17 mouse cellular contexts compared by ENCODE assay signal in genomic region chr7:30614454-30614853, GRCm38 (mm10). TPM values are rescaled to one million over a fixed set of nuclear protein-coding genes. Genes with fewer than 3 reads are reported as not detected.
A peak's percentile ranks its signal among the peaks of the same experiment; 100 is the strongest.
DNase-seq lines count a peak whose midpoint lies in the region; ATAC-seq and TF ChIP-seq lines count a peak whose summit lies in the region.
"Had no signal": no experiment of that assay in that cellular context is flagged by ENCODE, and none has a peak within 500 bp of the region (broad histone marks: within the 10 kb centered on the region; RNA-seq: fewer than 3 reads in every experiment).

No protein-coding gene starts in this region.

- DNase-seq in left cerebral cortex, adult 2 months (ENCODE audit: extremely low spot score in 1 of 2, low spot score in 2 of 2), result no peak
- DNase-seq in left cerebral cortex, adult 9 months (ENCODE audit: low spot score in 2 of 2), result no peak
- DNase-seq in MEL-GATA-1-ER (ENCODE audit: extremely low read depth, low read depth), result peak; percentile 50
- DNase-seq in liver, embryonic 14.5 days (ENCODE audit: low read depth in 3 of 3, low spot score in 3 of 3), result peak in 1 of 3 experiments; percentile 31
- no peak for DNase-seq in adrenal gland, postnatal 25 days
- DNase-seq in right cerebral cortex, postnatal 10 days (ENCODE audit: low spot score in 2 of 2), result no peak
- no peak for DNase-seq in adrenal gland, adult 2 months
- DNase-seq: gastrocnemius, postnatal 14 days; heart, postnatal 10 days; kidney, postnatal 14 days; lung, postnatal 14 days had no signal

- H3K4me2 ChIP-seq in liver, embryonic 14.5 days (ENCODE audit: low read depth), result no peak overlapping the region

- WGBS in liver, embryonic 14.5 days (ENCODE audit: insufficient replicate concordance), result 51% methylated on average over 2 of the region's 2 CpGs

- no peak overlapping the region for H3K27ac ChIP-seq in left cerebral cortex, adult 2 months
- H3K27ac ChIP-seq in liver, embryonic 14.5 days, result no peak overlapping the region
- H3K27ac ChIP-seq: forebrain, embryonic 10.5 days had no signal

- peaks cover 18% of the 10 kb centered on the region for H3K36me3 ChIP-seq in C2C12 (ENCODE audit: control insufficient read depth, insufficient read depth)
- peaks cover 12% of the 10 kb centered on the region for H3K36me3 ChIP-seq in liver, embryonic 14.5 days (replicated peaks; ENCODE audit: control insufficient read depth, insufficient read depth, low read depth)

- intact Hi-C loops in left cerebral cortex, adult 2 months (cut with DNase I), result no loop called here

- H3K9ac ChIP-seq in liver, embryonic 14.5 days (replicated peaks), result no peak overlapping the region

- ATAC-seq in liver, embryonic 14.5 days (ENCODE audit: insufficient read depth), result no peak

- H3K4me1 ChIP-seq in liver, embryonic 14.5 days (replicated peaks; ENCODE audit: control insufficient read depth in 2 of 2, insufficient read depth in 2 of 2, low read length in 1 of 2), result peaks cover 0 to 5% of the 10 kb centered on the region in 2 experiments; a peak in 2 of 4 replicates

- H3K79me2 ChIP-seq in C2C12 (ENCODE audit: control insufficient read depth, insufficient read depth), result peaks cover 6% of the 10 kb centered on the region

- TF ChIP-seq CTCF in left cerebral cortex, adult 2 months (IDR thresholded peaks at IDR 0.05), result peak; percentile 32
- no peak for TF ChIP-seq CTCF in C2C12 (IDR thresholded peaks at IDR 0.05; ENCODE audit: control insufficient read depth, insufficient read depth, insufficient read length)
- TF ChIP-seq CTCF in liver, embryonic 14.5 days (IDR thresholded peaks at IDR 0.05; ENCODE audit: low read depth), result peak; percentile 46

- no peaks in the 10 kb centered on the region for H3K79me3 ChIP-seq in C2C12 (ENCODE audit: low read depth)

- no peaks in the 10 kb centered on the region for H3K9me3 ChIP-seq in liver, embryonic 14.5 days (ENCODE audit: control insufficient read depth, low read length)
- H3K9me3 ChIP-seq: forebrain, embryonic 10.5 days had no signal

- no peaks in the 10 kb centered on the region for H3K27me3 ChIP-seq in C2C12 (ENCODE audit: control insufficient read depth, insufficient read depth, insufficient read length)
- no peaks in the 10 kb centered on the region for H3K27me3 ChIP-seq in liver, embryonic 14.5 days (ENCODE audit: control insufficient read depth, insufficient read depth, low read length)

- no peak overlapping the region for H3K4me3 ChIP-seq in left cerebral cortex, adult 2 months
- H3K4me3 ChIP-seq in C2C12 (ENCODE audit: insufficient read depth, poor library complexity, severe bottlenecking), result no peak overlapping the region
- no peak overlapping the region for H3K4me3 ChIP-seq in liver, embryonic 14.5 days (ENCODE audit: insufficient read depth in 1 of 2, low read depth in 2 of 2, low read length in 2 of 2)
- H3K4me3 ChIP-seq: forebrain, embryonic 10.5 days; myocyte had no signal

- TF ChIP-seq EP300 in liver, embryonic 14.5 days (IDR thresholded peaks at IDR 0.05; ENCODE audit: low read depth), result no peak

- no peak overlapping the region for H3ac ChIP-seq in C2C12 (ENCODE audit: control insufficient read depth, insufficient read length, low read depth)

TF ChIP-seq in C2C12, 6 proteins besides CTCF, POLR2A, EP300 and RAD21:
- TF ChIP-seq MYOG (IDR thresholded peaks at IDR 0.05; ENCODE audit: control insufficient read depth, extremely low read depth, insufficient read length) (no peak), CEBPB (IDR thresholded peaks at IDR 0.05; ENCODE audit: low read depth) (peak; percentile 62)

RNA-seq across cellular contexts. Expression of gene Upk1a, which starts 1.8 kb away (rescaled TPM):
- under 1 TPM; 0.48 to 0.96 TPM for total RNA-seq in left cerebral cortex, adult 2 months (2021)
- 0.53 TPM for polyA plus RNA-seq in C2C12 (2012; fragmentation: generic; extraction: Trizol)
- 0.29 and 0.67 TPM in 2 replicates for polyA plus RNA-seq in liver, embryonic 14.5 days (2012; rRNA removed)
- polyA plus RNA-seq in liver, embryonic 14.5 days (2014; fragmentation: Nextera tagmentation; extraction: Ambion mirVana), result not detected in 2 replicates
- total RNA-seq in adrenal gland, postnatal 25 days (2021), result 0.36 TPM in 1 of 2 replicates, not detected in the other
- total RNA-seq in adrenal gland, adult 2 months (2021), result under 1 TPM in 1 of 2 experiments, not detected in 1; 0.21 TPM
- polyA plus RNA-seq in adrenal gland, adult 2 months (2012; rRNA removed), result 1.3 and 1.5 TPM in 2 replicates

RNA-seq across cellular contexts. Expression of gene Cox6b1, which starts 11.5 kb away (rescaled TPM):
- total RNA-seq in left cerebral cortex, adult 2 months (2021), result 100 to 1,000 TPM; 565 to 587 TPM
- polyA plus RNA-seq in C2C12 (2012; fragmentation: generic; extraction: Trizol), result 795 TPM
- 300 and 459 TPM in 2 replicates for polyA plus RNA-seq in liver, embryonic 14.5 days (2012; rRNA removed)
- 647 and 655 TPM in 2 replicates for polyA plus RNA-seq in liver, embryonic 14.5 days (2014; fragmentation: Nextera tagmentation; extraction: Ambion mirVana)
- total RNA-seq in adrenal gland, postnatal 25 days (2021), result 1,003 and 1,219 TPM in 2 replicates
- total RNA-seq in adrenal gland, adult 2 months (2021), result 1,000 to 10,000 TPM; 1,292 to 2,642 TPM
- polyA plus RNA-seq in adrenal gland, adult 2 months (2012; rRNA removed), result 223 and 275 TPM in 2 replicates

RNA-seq across cellular contexts. Expression of gene Zbtb32, which starts 15.7 kb away (rescaled TPM):
- total RNA-seq in left cerebral cortex, adult 2 months (2021), result not detected
- polyA plus RNA-seq in C2C12 (2012; fragmentation: generic; extraction: Trizol), result 0.05 TPM
- 0.04 and 0.06 TPM in 2 replicates for polyA plus RNA-seq in liver, embryonic 14.5 days (2012; rRNA removed)
- 0.20 TPM in 1 of 2 replicates, not detected in the other for polyA plus RNA-seq in liver, embryonic 14.5 days (2014; fragmentation: Nextera tagmentation; extraction: Ambion mirVana)
- 0.33 and 0.71 TPM in 2 replicates for total RNA-seq in adrenal gland, postnatal 25 days (2021)
- total RNA-seq in adrenal gland, adult 2 months (2021), result under 1 TPM in 1 of 2 experiments, not detected in 1; 0.46 TPM
- 0.44 and 0.45 TPM in 2 replicates for polyA plus RNA-seq in adrenal gland, adult 2 months (2012; rRNA removed)
- total RNA-seq: gastrocnemius, postnatal 14 days; heart, postnatal 10 days; left cerebral cortex, postnatal 14 days had no signal

RNA-seq across cellular contexts. Expression of gene Etv2, which starts 21.2 kb away (rescaled TPM):
- total RNA-seq in left cerebral cortex, adult 2 months (2021), result not detected
- polyA plus RNA-seq in C2C12 (2012; fragmentation: generic; extraction: Trizol), result not detected
- not detected in 2 replicates for polyA plus RNA-seq in liver, embryonic 14.5 days (2012; rRNA removed)
- polyA plus RNA-seq in liver, embryonic 14.5 days (2014; fragmentation: Nextera tagmentation; extraction: Ambion mirVana), result not detected in 2 replicates
- not detected in 2 replicates for total RNA-seq in adrenal gland, postnatal 25 days (2021)
- not detected for total RNA-seq in adrenal gland, adult 2 months (2021)
- polyA plus RNA-seq in adrenal gland, adult 2 months (2012; rRNA removed), result not detected in 2 replicates
- total RNA-seq: gastrocnemius, postnatal 14 days; heart, postnatal 10 days; left cerebral cortex, postnatal 14 days had no signal
- polyA plus RNA-seq: cortical plate, adult 2 months; forebrain, embryonic 10.5 days; myocyte; stomach, embryonic 14.5 days had no signal

RNA-seq across cellular contexts. Expression of gene Kmt2b, which starts 25.9 kb away (rescaled TPM):
- 10 to 100 TPM; 53.4 to 57.4 TPM for total RNA-seq in left cerebral cortex, adult 2 months (2021)
- 14.4 TPM for polyA plus RNA-seq in C2C12 (2012; fragmentation: generic; extraction: Trizol)
- 10.4 and 12.7 TPM in 2 replicates for polyA plus RNA-seq in liver, embryonic 14.5 days (2012; rRNA removed)
- 3.4 and 4.2 TPM in 2 replicates for polyA plus RNA-seq in liver, embryonic 14.5 days (2014; fragmentation: Nextera tagmentation; extraction: Ambion mirVana)
- total RNA-seq in adrenal gland, postnatal 25 days (2021), result 60.7 and 73.7 TPM in 2 replicates
- total RNA-seq in adrenal gland, adult 2 months (2021), result 10 to 100 TPM; 28.5 to 41.4 TPM
- polyA plus RNA-seq in adrenal gland, adult 2 months (2012; rRNA removed), result 50.2 and 50.4 TPM in 2 replicates
